Mouse (Mus musculus): Measurements from ENCODE around the gene Il5. TPM values are rescaled to one million over a fixed set of nuclear protein-coding genes. Genes with fewer than 3 reads are reported as not detected.

Il5 gene
- polyA plus RNA-seq, 1 experiment = not detected

DNA sequence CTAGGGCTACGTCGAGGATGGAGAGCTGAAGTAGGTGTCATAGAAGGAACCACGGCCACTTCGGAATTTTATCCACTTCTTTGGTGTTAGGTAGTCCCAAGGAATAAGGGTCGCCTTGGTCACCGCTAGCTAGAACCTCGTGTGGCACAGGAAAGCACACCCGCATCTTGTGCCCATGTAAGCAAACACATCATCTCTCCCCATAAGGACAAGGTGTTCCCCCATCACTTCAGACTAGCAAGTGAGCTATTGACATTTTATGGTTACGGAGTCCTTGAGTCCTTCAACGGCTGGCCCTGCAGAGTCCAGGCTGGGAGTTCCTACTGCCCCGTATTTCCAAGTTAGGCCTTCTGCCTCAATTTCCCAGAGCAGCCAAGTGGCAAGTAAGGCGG, 48.6 kb downstream of the Il5 start:
- Histone ChIP-seq H3K79me2 (ENCODE audit: control insufficient read depth, insufficient read depth) (peaks cover 51% of the 10 kb centered on the region), H3K27me3 (ENCODE audit: control insufficient read depth, insufficient read depth, insufficient read length) (no peaks in the 10 kb centered on the region)

DNA sequence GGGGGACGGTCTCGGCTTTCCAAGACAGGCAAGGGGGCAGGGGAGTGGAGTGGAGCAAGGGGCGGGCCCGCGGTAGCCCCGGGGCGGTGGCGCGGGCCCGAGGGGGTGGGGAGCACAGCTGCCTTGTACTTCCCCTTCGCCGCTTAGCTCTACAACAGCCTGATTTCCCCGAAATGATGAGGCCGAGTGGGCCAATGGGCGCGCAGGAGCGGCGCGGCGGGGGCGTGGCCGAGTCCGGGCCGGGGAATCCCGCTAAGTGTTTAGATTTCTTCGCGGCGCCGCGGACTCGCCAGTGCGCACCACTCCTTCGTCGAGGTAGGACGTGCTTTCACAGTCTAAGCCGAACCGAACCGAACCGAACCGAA, 49.1 kb downstream of the Il5 start, which contains the start of gene Irf1:
Gene Irf1 (plus strand): TSS at position 255 of the 365 bp plus-strand sequence.
- peaks cover 39% of the 10 kb centered on the region for H3K36me3 ChIP-seq (ENCODE audit: control insufficient read depth, insufficient read depth)
- H3ac ChIP-seq (ENCODE audit: control insufficient read depth, insufficient read length, low read depth) = peak within 1 kb of the TSS; percentile 86
- H3K27me3 ChIP-seq (ENCODE audit: control insufficient read depth, insufficient read depth, insufficient read length) = no peaks in the 10 kb centered on the region
- peak within 1 kb of the TSS; percentile 100 for H3K4me3 ChIP-seq (ENCODE audit: insufficient read depth, poor library complexity, severe bottlenecking)
- TF ChIP-seq MYOG (IDR thresholded peaks at IDR 0.05; ENCODE audit: control insufficient read depth, extremely low read depth, insufficient read length) = no peak
- TF ChIP-seq CEBPB (IDR thresholded peaks at IDR 0.05; ENCODE audit: low read depth) = no peak
- TF ChIP-seq FOSL1 (IDR thresholded peaks at IDR 0.05; ENCODE audit: insufficient read depth, low read length, poor library complexity, severe bottlenecking) = no peak
- TF ChIP-seq CTCF (IDR thresholded peaks at IDR 0.05; ENCODE audit: control insufficient read depth, insufficient read depth, insufficient read length) = no peak
- peaks cover 42% of the 10 kb centered on the region for H3K79me3 ChIP-seq (ENCODE audit: low read depth)
- peaks cover 56% of the 10 kb centered on the region for H3K79me2 ChIP-seq (ENCODE audit: control insufficient read depth, insufficient read depth)

More for the DNA sequence above, 48.6 kb downstream of the Il5 start:
- TF ChIP-seq MAX (IDR thresholded peaks at IDR 0.05) = no peak
- TF ChIP-seq USF1 (IDR thresholded peaks at IDR 0.05; ENCODE audit: low read depth) = no peak
- no peak for TF ChIP-seq MYOD1 (IDR thresholded peaks at IDR 0.05; ENCODE audit: control insufficient read depth, insufficient read length, low read depth)
- TF ChIP-seq CTCF (IDR thresholded peaks at IDR 0.05; ENCODE audit: control insufficient read depth, insufficient read depth, insufficient read length) = no peak
- Histone ChIP-seq H3ac (ENCODE audit: control insufficient read depth, insufficient read length, low read depth) (peak overlapping the region; percentile 41), H3K4me3 (ENCODE audit: insufficient read depth, poor library complexity, severe bottlenecking) (no peak overlapping the region), H3K79me3 (ENCODE audit: low read depth) (peaks cover 40% of the 10 kb centered on the region), H3K36me3 (ENCODE audit: control insufficient read depth, insufficient read depth) (peaks cover 34% of the 10 kb centered on the region)

DNA sequence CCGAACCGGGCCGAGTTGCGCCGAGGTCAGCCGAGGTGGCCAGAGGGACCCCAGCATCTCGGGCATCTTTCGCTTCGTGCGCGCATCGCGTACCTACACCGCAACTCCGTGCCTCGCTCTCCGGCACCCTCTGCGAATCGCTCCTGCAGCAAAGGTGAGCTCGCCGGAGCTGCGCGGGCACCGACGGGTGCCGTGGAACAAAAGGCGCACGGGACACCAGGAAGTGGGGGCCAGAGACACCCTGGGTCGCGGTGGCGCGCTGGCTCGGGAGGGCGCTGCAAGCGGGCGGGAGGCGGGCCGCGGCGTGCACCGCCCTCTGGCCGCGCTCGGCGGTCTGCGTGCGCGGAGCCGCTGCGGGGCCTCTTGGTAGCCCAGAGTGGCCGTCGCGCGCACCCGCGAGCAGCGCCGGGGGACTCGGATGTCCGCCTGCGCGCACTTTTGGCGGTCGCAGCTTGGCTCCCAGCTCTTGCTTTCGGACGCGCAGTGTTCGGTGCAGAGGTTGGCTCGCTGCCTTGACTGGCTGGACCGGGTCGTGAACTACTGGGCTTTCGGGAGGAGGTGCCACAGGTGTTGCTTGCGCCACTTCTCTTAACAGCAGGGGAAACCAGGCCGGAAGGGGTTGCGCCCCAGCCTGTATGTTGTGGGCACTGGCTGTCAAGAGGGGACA, 49.7 kb downstream of the Il5 start:
- peak; percentile 54 for TF ChIP-seq CTCF (IDR thresholded peaks at IDR 0.05; ENCODE audit: control insufficient read depth, insufficient read depth, insufficient read length)
- TF ChIP-seq FOSL1 (IDR thresholded peaks at IDR 0.05; ENCODE audit: insufficient read depth, low read length, poor library complexity, severe bottlenecking) = no peak
- Histone ChIP-seq H3K4me3 (ENCODE audit: insufficient read depth, poor library complexity, severe bottlenecking) (peak overlapping the region; percentile 100), H3ac (ENCODE audit: control insufficient read depth, insufficient read length, low read depth) (peak overlapping the region; percentile 86), H3K79me2 (ENCODE audit: control insufficient read depth, insufficient read depth) (peaks cover 61% of the 10 kb centered on the region), H3K36me3 (ENCODE audit: control insufficient read depth, insufficient read depth) (peaks cover 45% of the 10 kb centered on the region), H3K79me3 (ENCODE audit: low read depth) (peaks cover 44% of the 10 kb centered on the region), H3K27me3 (ENCODE audit: control insufficient read depth, insufficient read depth, insufficient read length) (no peaks in the 10 kb centered on the region)

DNA sequence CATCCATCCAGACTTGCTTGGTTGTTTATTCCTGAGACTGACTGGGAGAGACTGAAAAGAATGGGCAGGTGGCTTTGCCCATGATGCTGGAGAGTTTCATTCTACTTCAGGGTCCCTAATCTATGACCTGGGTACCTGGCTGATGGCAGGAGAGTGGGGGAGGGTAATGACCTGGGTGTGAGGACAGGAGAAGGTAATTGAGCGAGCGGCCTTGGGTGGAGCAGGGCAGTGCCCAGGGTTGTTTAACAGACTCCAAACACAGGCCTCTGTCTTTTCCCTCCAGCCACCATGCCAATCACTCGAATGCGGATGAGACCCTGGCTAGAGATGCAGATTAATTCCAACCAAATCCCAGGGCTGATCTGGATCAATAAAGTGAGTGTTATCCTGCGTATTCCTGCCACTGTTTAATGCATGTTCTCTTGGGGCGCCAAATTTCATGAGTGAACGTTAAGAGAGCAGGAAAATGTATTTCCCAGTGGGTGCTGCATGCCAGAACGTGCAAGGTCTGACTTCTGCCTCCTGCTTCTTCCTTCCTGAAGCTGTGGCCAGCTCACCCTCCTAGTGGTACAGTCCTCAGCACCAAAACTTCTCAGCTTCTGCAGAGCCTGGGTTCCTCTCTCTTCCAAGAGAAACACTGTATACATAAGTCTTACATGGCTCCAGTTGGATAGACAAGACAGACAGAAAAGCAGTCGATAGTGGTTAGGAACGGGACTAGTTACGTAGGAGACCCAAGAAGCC, 50.6 kb downstream of the Il5 start:
- Histone ChIP-seq H3K36me3 (ENCODE audit: control insufficient read depth, insufficient read depth) (peaks cover 54% of the 10 kb centered on the region), H3K4me3 (ENCODE audit: insufficient read depth, poor library complexity, severe bottlenecking) (peak overlapping the region; percentile 100), H3ac (ENCODE audit: control insufficient read depth, insufficient read length, low read depth) (peak overlapping the region; percentile 32), H3K27me3 (ENCODE audit: control insufficient read depth, insufficient read depth, insufficient read length) (no peaks in the 10 kb centered on the region), H3K79me3 (ENCODE audit: low read depth) (peaks cover 50% of the 10 kb centered on the region), H3K79me2 (ENCODE audit: control insufficient read depth, insufficient read depth) (peaks cover 70% of the 10 kb centered on the region)
- no peak for TF ChIP-seq CTCF (IDR thresholded peaks at IDR 0.05; ENCODE audit: control insufficient read depth, insufficient read depth, insufficient read length)
- TF ChIP-seq FOSL1 (IDR thresholded peaks at IDR 0.05; ENCODE audit: insufficient read depth, low read length, poor library complexity, severe bottlenecking) = no peak
- no peak for TF ChIP-seq MYOD1 (IDR thresholded peaks at IDR 0.05; ENCODE audit: control insufficient read depth, insufficient read length, low read depth)
- no peak for TF ChIP-seq USF1 (IDR thresholded peaks at IDR 0.05; ENCODE audit: low read depth)
- TF ChIP-seq MYOG (IDR thresholded peaks at IDR 0.05; ENCODE audit: control insufficient read depth, extremely low read depth, insufficient read length) = no peak
- no peak for TF ChIP-seq MAX (IDR thresholded peaks at IDR 0.05)
- no peak for TF ChIP-seq CEBPB (IDR thresholded peaks at IDR 0.05; ENCODE audit: low read depth)

DNA sequence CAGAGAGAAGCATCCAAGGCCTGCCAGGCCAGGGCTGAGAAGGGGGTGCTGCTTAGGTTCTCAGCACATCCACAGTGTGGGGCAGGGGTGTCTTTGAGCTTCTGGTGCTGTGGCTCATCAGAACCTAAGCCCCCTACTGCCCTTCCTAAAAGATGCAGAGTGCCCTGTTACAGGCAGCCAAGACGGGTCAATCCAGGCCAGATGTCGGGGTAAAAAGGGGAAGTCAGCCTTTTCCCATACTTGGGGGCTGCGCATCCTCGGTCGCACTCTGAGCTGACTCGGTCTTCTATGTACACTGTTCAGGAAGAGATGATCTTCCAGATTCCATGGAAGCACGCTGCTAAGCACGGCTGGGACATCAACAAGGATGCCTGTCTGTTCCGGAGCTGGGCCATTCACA, 51.9 kb downstream of the Il5 start:
- Histone ChIP-seq H3K79me3 (ENCODE audit: low read depth) (peaks cover 50% of the 10 kb centered on the region), H3K36me3 (ENCODE audit: control insufficient read depth, insufficient read depth) (peaks cover 67% of the 10 kb centered on the region), H3K79me2 (ENCODE audit: control insufficient read depth, insufficient read depth) (peaks cover 73% of the 10 kb centered on the region), H3K4me3 (ENCODE audit: insufficient read depth, poor library complexity, severe bottlenecking) (no peak overlapping the region), H3ac (ENCODE audit: control insufficient read depth, insufficient read length, low read depth) (no peak overlapping the region), H3K27me3 (ENCODE audit: control insufficient read depth, insufficient read depth, insufficient read length) (no peaks in the 10 kb centered on the region)
- TF ChIP-seq FOSL1 (IDR thresholded peaks at IDR 0.05; ENCODE audit: insufficient read depth, low read length, poor library complexity, severe bottlenecking) (no peak), USF1 (IDR thresholded peaks at IDR 0.05; ENCODE audit: low read depth) (no peak), MYOG (IDR thresholded peaks at IDR 0.05; ENCODE audit: control insufficient read depth, extremely low read depth, insufficient read length) (no peak), MAX (IDR thresholded peaks at IDR 0.05) (no peak), CTCF (IDR thresholded peaks at IDR 0.05; ENCODE audit: control insufficient read depth, insufficient read depth, insufficient read length) (no peak), CEBPB (IDR thresholded peaks at IDR 0.05; ENCODE audit: low read depth) (no peak), MYOD1 (IDR thresholded peaks at IDR 0.05; ENCODE audit: control insufficient read depth, insufficient read length, low read depth) (no peak)

DNA sequence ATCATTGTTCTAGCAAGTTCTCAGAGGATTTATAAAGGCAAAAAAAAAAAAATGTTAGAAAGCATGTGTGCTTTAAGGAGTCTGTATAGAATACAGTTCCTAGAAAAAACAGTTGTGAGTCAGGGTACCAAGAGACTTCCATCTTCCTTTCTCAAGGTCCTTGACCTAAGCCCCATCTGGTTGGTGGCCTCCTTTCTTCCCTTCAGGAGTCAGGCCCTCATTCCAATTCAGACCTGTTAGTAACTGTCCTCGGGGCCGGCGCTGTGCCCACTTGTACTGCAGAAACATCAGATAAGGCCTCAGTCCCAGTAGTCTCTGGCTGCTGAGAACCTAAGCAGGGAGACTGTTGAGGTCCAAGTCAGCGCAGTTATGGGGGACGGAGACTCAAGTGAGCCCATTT, 52.5 kb downstream of the Il5 start, which contains the start of gene Gm17334:
Gene Gm17334 (minus strand): TSS at position 101 of the 400 bp plus-strand sequence.
- Histone ChIP-seq H3K4me3 (ENCODE audit: insufficient read depth, poor library complexity, severe bottlenecking) (no peak within 1 kb of the TSS), H3K36me3 (ENCODE audit: control insufficient read depth, insufficient read depth) (peaks cover 73% of the 10 kb centered on the region), H3K27me3 (ENCODE audit: control insufficient read depth, insufficient read depth, insufficient read length) (no peaks in the 10 kb centered on the region), H3K79me2 (ENCODE audit: control insufficient read depth, insufficient read depth) (peaks cover 73% of the 10 kb centered on the region), H3K79me3 (ENCODE audit: low read depth) (peaks cover 50% of the 10 kb centered on the region), H3ac (ENCODE audit: control insufficient read depth, insufficient read length, low read depth) (no peak within 1 kb of the TSS)
- no peak for TF ChIP-seq MYOG (IDR thresholded peaks at IDR 0.05; ENCODE audit: control insufficient read depth, extremely low read depth, insufficient read length)
- no peak for TF ChIP-seq FOSL1 (IDR thresholded peaks at IDR 0.05; ENCODE audit: insufficient read depth, low read length, poor library complexity, severe bottlenecking)
- TF ChIP-seq USF1 (IDR thresholded peaks at IDR 0.05; ENCODE audit: low read depth) = no peak
- TF ChIP-seq MYOD1 (IDR thresholded peaks at IDR 0.05; ENCODE audit: control insufficient read depth, insufficient read length, low read depth) = no peak
- no peak for TF ChIP-seq CTCF (IDR thresholded peaks at IDR 0.05; ENCODE audit: control insufficient read depth, insufficient read depth, insufficient read length)
- no peak for TF ChIP-seq CEBPB (IDR thresholded peaks at IDR 0.05; ENCODE audit: low read depth)
- TF ChIP-seq MAX (IDR thresholded peaks at IDR 0.05) = no peak

Data from C2C12 (cell line).